Mouse (Mus musculus): Measurements from ENCODE around the gene Rgsl1. TPM values are rescaled to one million over a fixed set of nuclear protein-coding genes. Genes with fewer than 3 reads are reported as not detected.

Rgsl1 gene
- polyA plus RNA-seq, 1 experiment from 2014 or later: 0.04 TPM

- Histone ChIP-seq H3K9me3 (ENCODE audit: control insufficient read depth) (no peaks in the 10 kb centered on the region), H3K27me3 (replicated peaks; ENCODE audit: control insufficient read depth, insufficient read depth, low read length) (no peaks in the 10 kb centered on the region), H3K9ac (ENCODE audit: low read depth, low read length) (0 out of 2 replicates have a peak overlapping the region, but pooled peaks have one; percentile 11), H3K4me2 (replicated peaks; ENCODE audit: low read depth) (peak overlapping the region; percentile 56), H3K27ac (ENCODE audit: low read depth, low read length) (no peak overlapping the region), H3K4me1 (replicated peaks; ENCODE audit: control insufficient read depth, insufficient read depth, low read length) (0 out of 2 replicates have a peak, but pooled peaks cover 2% of the 10 kb centered on the region), H3K4me3 (ENCODE audit: low read depth, low read length) (no peak overlapping the region), H3K36me3 (ENCODE audit: control insufficient read depth, insufficient read depth) (no peaks in the 10 kb centered on the region)
- TF ChIP-seq CTCF (IDR thresholded peaks at IDR 0.05; ENCODE audit: low read depth): no peak
- no peak for ATAC-seq
- WGBS: 10% methylated on average over 1 of the region's 1 CpGs
These were observed 95.4 kb downstream of the Rgsl1 start for GRCm38 (mm10) chr1:153748549-153748948.

GRCm38 (mm10) chr1:153747861-153748530, 95.9 kb downstream of the Rgsl1 start:
- TF ChIP-seq CTCF (IDR thresholded peaks at IDR 0.05; ENCODE audit: low read depth): no peak
- H3K4me3 ChIP-seq (ENCODE audit: low read depth, low read length): no peak overlapping the region
- H3K9me3 ChIP-seq (ENCODE audit: control insufficient read depth): no peaks in the 10 kb centered on the region
- H3K9ac ChIP-seq (ENCODE audit: low read depth, low read length): no peak overlapping the region
- H3K27me3 ChIP-seq (replicated peaks; ENCODE audit: control insufficient read depth, insufficient read depth, low read length): no peaks in the 10 kb centered on the region
- H3K4me2 ChIP-seq (replicated peaks; ENCODE audit: low read depth): peak overlapping the region; percentile 56
- no peak for ATAC-seq
- 0 out of 2 replicates have a peak, but pooled peaks cover 2% of the 10 kb centered on the region for H3K4me1 ChIP-seq (replicated peaks; ENCODE audit: control insufficient read depth, insufficient read depth, low read length)
- 59% methylated on average over 12 of the region's 12 CpGs for WGBS
- H3K27ac ChIP-seq (ENCODE audit: low read depth, low read length): no peak overlapping the region
- H3K36me3 ChIP-seq (ENCODE audit: control insufficient read depth, insufficient read depth): no peaks in the 10 kb centered on the region

GRCm38 (mm10) chr1:153746728-153747127, 97.2 kb downstream of the Rgsl1 start:
- Histone ChIP-seq H3K9me3 (ENCODE audit: control insufficient read depth) (no peaks in the 10 kb centered on the region), H3K9ac (ENCODE audit: low read depth, low read length) (no peak overlapping the region), H3K4me3 (ENCODE audit: low read depth, low read length) (no peak overlapping the region), H3K36me3 (ENCODE audit: control insufficient read depth, insufficient read depth) (no peaks in the 10 kb centered on the region), H3K4me2 (replicated peaks; ENCODE audit: low read depth) (no peak overlapping the region), H3K27me3 (replicated peaks; ENCODE audit: control insufficient read depth, insufficient read depth, low read length) (0 out of 2 replicates have a peak, but pooled peaks cover 3% of the 10 kb centered on the region), H3K27ac (ENCODE audit: low read depth, low read length) (no peak overlapping the region), H3K4me1 (replicated peaks; ENCODE audit: control insufficient read depth, insufficient read depth, low read length) (no peaks in the 10 kb centered on the region)
- 4% methylated on average over 12 of the region's 12 CpGs for WGBS
- ATAC-seq: no peak
- TF ChIP-seq CTCF (IDR thresholded peaks at IDR 0.05; ENCODE audit: low read depth): peak; percentile 95

GRCm38 (mm10) chr1:153746119-153746670, 97.7 kb downstream of the Rgsl1 start:
- Histone ChIP-seq H3K27me3 (replicated peaks; ENCODE audit: control insufficient read depth, insufficient read depth, low read length) (0 out of 2 replicates have a peak, but pooled peaks cover 3% of the 10 kb centered on the region), H3K36me3 (ENCODE audit: control insufficient read depth, insufficient read depth) (no peaks in the 10 kb centered on the region), H3K9ac (ENCODE audit: low read depth, low read length) (no peak overlapping the region), H3K9me3 (ENCODE audit: control insufficient read depth) (no peaks in the 10 kb centered on the region), H3K4me2 (replicated peaks; ENCODE audit: low read depth) (no peak overlapping the region), H3K4me1 (replicated peaks; ENCODE audit: control insufficient read depth, insufficient read depth, low read length) (no peaks in the 10 kb centered on the region), H3K4me3 (ENCODE audit: low read depth, low read length) (no peak overlapping the region), H3K27ac (ENCODE audit: low read depth, low read length) (no peak overlapping the region)
- 79% methylated on average over 14 of the region's 14 CpGs for WGBS
- no peak for TF ChIP-seq CTCF (IDR thresholded peaks at IDR 0.05; ENCODE audit: low read depth)
- no peak for ATAC-seq

GRCm38 (mm10) chr1:153742374-153743155, 101.4 kb downstream of the Rgsl1 start:
- no peaks in the 10 kb centered on the region for H3K4me1 ChIP-seq (replicated peaks; ENCODE audit: control insufficient read depth, insufficient read depth, low read length)
- no peak overlapping the region for H3K27ac ChIP-seq (ENCODE audit: low read depth, low read length)
- H3K27me3 ChIP-seq (replicated peaks; ENCODE audit: control insufficient read depth, insufficient read depth, low read length): peaks cover 33% of the 10 kb centered on the region
- ATAC-seq: no peak
- H3K4me2 ChIP-seq (replicated peaks; ENCODE audit: low read depth): no peak overlapping the region
- H3K9me3 ChIP-seq (ENCODE audit: control insufficient read depth): no peaks in the 10 kb centered on the region
- no peaks in the 10 kb centered on the region for H3K36me3 ChIP-seq (ENCODE audit: control insufficient read depth, insufficient read depth)
- 58% methylated on average over 11 of the region's 11 CpGs for WGBS
- H3K4me3 ChIP-seq (ENCODE audit: low read depth, low read length): no peak overlapping the region
- no peak overlapping the region for H3K9ac ChIP-seq (ENCODE audit: low read depth, low read length)
- TF ChIP-seq CTCF (IDR thresholded peaks at IDR 0.05; ENCODE audit: low read depth): peak; percentile 92

Data from intestine, postnatal 0 days (tissue).